Mouse (Mus musculus) kidney, embryonic 14.5 days (tissue): Measurements from ENCODE around the gene Nprl3. TPM values are rescaled to one million over a fixed set of nuclear protein-coding genes. Genes with fewer than 3 reads are reported as not detected.

Experiments
- ATAC-seq: fragments of 200-750 bp; cut with Nextera tagmentation; 2 replicates; pipeline ENCODE4 v1.8.0; 2017; ENCODE audit warnings: moderate number of reproducible peaks, mild to moderate bottlenecking, moderate TSS enrichment, moderate library complexity; ENCODE audit not compliant: low FRiP score, low TSS enrichment
- H3K27ac ChIP-seq: fragments of 300-500 bp; sonication (generic); 2 replicates; pipeline ENCODE4 v1.5.1; 2014; ENCODE audit warnings: low read depth, mild to moderate bottlenecking, low read length, moderate library complexity, mixed read lengths
- H3K27me3 ChIP-seq: fragments of 300-500 bp; sonication (generic); 2 replicates; pipeline ENCODE4 v1.6.1; 2014; ENCODE audit warnings: mild to moderate bottlenecking, low read length; ENCODE audit not compliant: control insufficient read depth, insufficient read depth
- H3K36me3 ChIP-seq: fragments of 300-500 bp; sonication (generic); 2 replicates; pipeline ENCODE4 v1.6.1; 2014; ENCODE audit warnings: low read length, mixed read lengths; ENCODE audit not compliant: control insufficient read depth, insufficient read depth
- H3K4me1 ChIP-seq: fragments of 300-500 bp; sonication (generic); 2 replicates; pipeline ENCODE4 v1.6.1; 2014; ENCODE audit warnings: low read length, mixed read lengths; ENCODE audit not compliant: control insufficient read depth, insufficient read depth
- H3K4me2 ChIP-seq: fragments of 300-500 bp; sonication (generic); replicated peaks from 2 replicates; pipeline ENCODE4 v1.6.1; 2014; ENCODE audit warnings: low read depth, mild to moderate bottlenecking, low read length
- H3K4me3 ChIP-seq: fragments of 300-500 bp; sonication (generic); 2 replicates; pipeline ENCODE4 v1.5.1; 2014; ENCODE audit warnings: mild to moderate bottlenecking, low read length
- H3K9ac ChIP-seq: fragments of 300-500 bp; sonication (generic); 2 replicates; pipeline ENCODE4 v1.6.1; 2014; ENCODE audit warnings: low read depth, mild to moderate bottlenecking, low read length, moderate library complexity
- H3K9me3 ChIP-seq: fragments of 300-500 bp; sonication (generic); 2 replicates; pipeline ENCODE4 v1.6.1; 2016; ENCODE audit warnings: low read length; ENCODE audit not compliant: control insufficient read depth
- WGBS: fragments of 180-500 bp; shearing (Covaris S2); extraction: QIAGEN DNeasy Blood & Tissue Kit; methylation state at CpG from one replicate; pipeline ENCODE4 v1.1.7; 2014; 5-methylcytosine and 5-hydroxymethylcytosine counted together
- polyA plus RNA-seq: library from polyadenylated mRNA; unstranded; fragments of >200 nt; fragmentation: Nextera tagmentation; extraction: Ambion mirVana; gene quantifications from 2 replicates; pipeline ENCODE4 v1.2.1, GENCODE M21; 2014

The Nprl3 gene
- polyA plus RNA-seq, 1 experiment from 2014 or later: 45.5 TPM

- H3K36me3 ChIP-seq: peaks cover 52% of the 10 kb centered on the region
- no peak overlapping the region for H3K4me2 ChIP-seq
- no peaks in the 10 kb centered on the region for H3K9me3 ChIP-seq
- H3K4me1 ChIP-seq: peaks cover 14% of the 10 kb centered on the region
- H3K27me3 ChIP-seq: no peaks in the 10 kb centered on the region
- H3K9ac ChIP-seq: no peak overlapping the region
- H3K4me3 ChIP-seq: no peak overlapping the region
- peak; percentile 32; the same call in 1 of the 2 replicates for ATAC-seq
- 63% methylated on average over 3 of the region's 3 CpGs for WGBS
- H3K27ac ChIP-seq: peak overlapping the region; percentile 72
Measured at GRCm38 (mm10) chr11:32244064-32244463, 23.4 kb downstream of the Nprl3 start.

GRCm38 (mm10) chr11:32243205-32243955 lies 24.1 kb downstream of the Nprl3 start:
- 35% methylated on average over 7 of the region's 7 CpGs for WGBS
- Histone ChIP-seq H3K36me3 (peaks cover 56% of the 10 kb centered on the region), H3K27me3 (no peaks in the 10 kb centered on the region), H3K9ac (no peak overlapping the region), H3K4me2 (no peak overlapping the region), H3K4me1 (peaks cover 14% of the 10 kb centered on the region), H3K27ac (peak overlapping the region; percentile 72; the same call in 1 of the 2 replicates), H3K9me3 (no peaks in the 10 kb centered on the region), H3K4me3 (no peak overlapping the region)
- peak; percentile 79 for ATAC-seq

GRCm38 (mm10) chr11:32242209-32242608 lies 25.3 kb downstream of the Nprl3 start:
- Histone ChIP-seq H3K27ac (no peak overlapping the region), H3K9ac (no peak overlapping the region), H3K4me1 (peaks cover 14% of the 10 kb centered on the region), H3K4me3 (no peak overlapping the region), H3K36me3 (peaks cover 48% of the 10 kb centered on the region), H3K9me3 (no peaks in the 10 kb centered on the region), H3K4me2 (no peak overlapping the region), H3K27me3 (no peaks in the 10 kb centered on the region)
- WGBS: 79% methylated on average over 3 of the region's 3 CpGs
- ATAC-seq: no peak

- Histone ChIP-seq H3K27me3 (no peaks in the 10 kb centered on the region), H3K9ac (no peak overlapping the region), H3K27ac (no peak overlapping the region), H3K36me3 (peaks cover 40% of the 10 kb centered on the region; the same call in 1 of the 2 replicates), H3K4me3 (no peak overlapping the region), H3K4me2 (no peak overlapping the region), H3K4me1 (peaks cover 14% of the 10 kb centered on the region), H3K9me3 (no peaks in the 10 kb centered on the region)
- no peak for ATAC-seq
Measured at GRCm38 (mm10) chr11:32241391-32241790, 26.1 kb downstream of the Nprl3 start.

GRCm38 (mm10) chr11:32238093-32238860 lies 29.2 kb downstream of the Nprl3 start:
- Histone ChIP-seq H3K4me3 (no peak overlapping the region), H3K4me1 (peaks cover 3% of the 10 kb centered on the region), H3K4me2 (no peak overlapping the region), H3K36me3 (peaks cover 49% of the 10 kb centered on the region), H3K27ac (no peak overlapping the region), H3K9ac (no peak overlapping the region), H3K27me3 (no peaks in the 10 kb centered on the region), H3K9me3 (no peaks in the 10 kb centered on the region)
- WGBS: 66% methylated on average over 5 of the region's 5 CpGs
- ATAC-seq: peak; percentile 50; the same call in 1 of the 2 replicates

GRCm38 (mm10) chr11:32237411-32237795 lies 30.1 kb downstream of the Nprl3 start:
- WGBS: 91% methylated on average over 3 of the region's 3 CpGs
- Histone ChIP-seq H3K4me3 (no peak overlapping the region), H3K27ac (no peak overlapping the region), H3K27me3 (no peaks in the 10 kb centered on the region), H3K4me1 (no peaks in the 10 kb centered on the region), H3K9ac (no peak overlapping the region), H3K9me3 (no peaks in the 10 kb centered on the region), H3K4me2 (no peak overlapping the region), H3K36me3 (peaks cover 53% of the 10 kb centered on the region)
- no peak for ATAC-seq

GRCm38 (mm10) chr11:32236712-32237410 lies 30.6 kb downstream of the Nprl3 start:
- Histone ChIP-seq H3K4me2 (no peak overlapping the region), H3K27me3 (no peaks in the 10 kb centered on the region), H3K9me3 (no peaks in the 10 kb centered on the region), H3K36me3 (peaks cover 57% of the 10 kb centered on the region), H3K4me3 (no peak overlapping the region), H3K27ac (no peak overlapping the region), H3K4me1 (no peaks in the 10 kb centered on the region), H3K9ac (no peak overlapping the region)
- no peak for ATAC-seq
- 65% methylated on average over 9 of the region's 9 CpGs for WGBS

GRCm38 (mm10) chr11:32236132-32236531 lies 31.4 kb downstream of the Nprl3 start:
- H3K4me2 ChIP-seq: no peak overlapping the region
- no peaks in the 10 kb centered on the region for H3K9me3 ChIP-seq
- no peak for ATAC-seq
- H3K9ac ChIP-seq: no peak overlapping the region
- H3K27ac ChIP-seq: no peak overlapping the region
- H3K4me1 ChIP-seq: no peaks in the 10 kb centered on the region
- no peaks in the 10 kb centered on the region for H3K27me3 ChIP-seq
- H3K4me3 ChIP-seq: no peak overlapping the region
- WGBS: 82% methylated on average over 2 of the region's 2 CpGs
- peaks cover 59% of the 10 kb centered on the region for H3K36me3 ChIP-seq
